Mouse (Mus musculus): ENCODE data around the gene Tmem50b.

- no peak for TF ChIP-seq ZNF384 (IDR thresholded peaks at IDR 0.05; ENCODE audit: low read depth, low read length)
- TF ChIP-seq MAFK (IDR thresholded peaks at IDR 0.05; ENCODE audit: insufficient read depth, low read depth, low read length), result no peak
These were observed 70.5 kb downstream of the Tmem50b start for GRCm38 (mm10) chr16:91527051-91527450.
